Mouse (Mus musculus) embryonic facial prominence, embryonic 10.5 days (tissue): ENCODE data around the gene Cend1. TPM values are rescaled to one million over a fixed set of nuclear protein-coding genes. Genes with fewer than 3 reads are reported as not detected.

Source experiments
- DNase-seq: peaks from one replicate; pipeline ENCODE4 v3.0.0-alpha.2; 2017; ENCODE audit warnings: low spot score
- H3K27ac ChIP-seq: fragments of 300-500 bp; sonication (generic); replicated peaks from 2 replicates; pipeline ENCODE4 v1.5.1; 2016; ENCODE audit warnings: mild to moderate bottlenecking
- H3K27me3 ChIP-seq: fragments of 300-500 bp; sonication (generic); replicated peaks from 2 replicates; pipeline ENCODE4 v1.6.1; 2016; ENCODE audit warnings: low read depth, mild to moderate bottlenecking; ENCODE audit not compliant: poor library complexity, severe bottlenecking
- H3K36me3 ChIP-seq: fragments of 300-500 bp; sonication (generic); replicated peaks from 2 replicates; pipeline ENCODE4 v1.6.1; 2016; ENCODE audit warnings: mild to moderate bottlenecking, moderate library complexity
- H3K4me1 ChIP-seq: fragments of 300-500 bp; sonication (generic); 2 replicates; pipeline ENCODE4 v1.6.1; 2016
- H3K4me3 ChIP-seq: fragments of 300-500 bp; sonication (generic); 2 replicates; pipeline ENCODE4 v1.5.1; 2016; ENCODE audit warnings: mild to moderate bottlenecking, moderate library complexity
- H3K9me3 ChIP-seq: fragments of 300-500 bp; sonication (generic); 2 replicates; pipeline ENCODE4 v1.6.1; 2016; ENCODE audit warnings: mild to moderate bottlenecking
- WGBS: fragments of 180-500 bp; shearing (Covaris S2); methylation state at CpG from one replicate; pipeline ENCODE4 v1.1.7; 2016; 5-methylcytosine and 5-hydroxymethylcytosine counted together
- polyA plus RNA-seq: library from polyadenylated mRNA; unstranded; fragments of >200 nt; fragmentation: Nextera tagmentation; extraction: Ambion mirVana; gene quantifications from 2 replicates; pipeline ENCODE4 v1.2.1, GENCODE M21; 2016

Cend1 gene
- polyA plus RNA-seq, 1 experiment from 2014 or later, result 8.4 TPM

DNA sequence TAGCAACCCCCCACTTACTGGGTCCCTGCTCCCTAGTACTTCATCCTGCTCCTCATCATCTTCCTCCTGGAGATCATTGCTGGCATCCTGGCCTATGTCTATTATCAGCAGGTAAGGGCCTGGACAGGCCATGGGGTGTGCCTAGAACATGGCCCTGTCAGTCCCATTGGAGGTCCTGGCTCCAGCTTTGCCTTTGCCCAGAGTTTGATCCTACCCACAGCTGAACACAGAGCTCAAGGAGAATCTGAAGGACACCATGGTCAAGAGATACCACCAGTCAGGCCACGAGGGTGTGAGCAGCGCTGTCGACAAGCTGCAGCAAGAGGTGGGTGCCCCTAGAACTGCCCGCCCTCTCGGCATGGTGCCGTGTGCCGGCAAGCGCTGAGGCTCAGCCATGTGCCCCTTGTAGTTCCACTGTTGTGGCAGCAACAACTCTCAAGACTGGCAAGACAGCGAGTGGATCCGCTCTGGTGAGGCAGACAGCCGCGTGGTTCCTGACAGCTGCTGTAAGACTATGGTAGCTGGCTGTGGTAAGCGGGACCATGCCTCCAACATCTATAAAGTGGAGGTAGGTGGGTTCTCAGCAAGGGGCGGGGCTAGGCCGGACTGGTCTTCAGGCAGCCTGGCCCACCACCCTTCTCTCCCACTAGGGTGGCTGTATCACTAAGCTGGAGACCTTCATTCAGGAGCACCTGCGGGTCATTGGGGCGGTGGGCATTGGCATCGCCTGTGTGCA lies 40.8 kb upstream of the Cend1 start:
- WGBS, result 92% methylated on average over 18 of the region's 18 CpGs
- no peak overlapping the region for H3K27ac ChIP-seq
- no peaks in the 10 kb centered on the region for H3K9me3 ChIP-seq
- peaks cover 40% of the 10 kb centered on the region for H3K36me3 ChIP-seq
- H3K4me3 ChIP-seq, result peak overlapping the region; percentile 76; the same call in 1 of the 2 replicates
- H3K4me1 ChIP-seq, result peaks cover 62% of the 10 kb centered on the region
- DNase-seq, result no peak
- peaks cover 20% of the 10 kb centered on the region for H3K27me3 ChIP-seq

GRCm38 (mm10) chr7:141469352-141469751 lies 40.1 kb upstream of the Cend1 start:
- Histone ChIP-seq H3K9me3 (no peaks in the 10 kb centered on the region), H3K27ac (peak overlapping the region; percentile 92), H3K36me3 (peaks cover 40% of the 10 kb centered on the region), H3K27me3 (peaks cover 27% of the 10 kb centered on the region), H3K4me3 (peak overlapping the region; percentile 76), H3K4me1 (peaks cover 67% of the 10 kb centered on the region)
- 86% methylated on average over 6 of the region's 6 CpGs for WGBS
- DNase-seq, result no peak

- DNase-seq, result peak; percentile 73
- Histone ChIP-seq H3K9me3 (no peaks in the 10 kb centered on the region), H3K4me3 (peak overlapping the region; percentile 76), H3K27me3 (peaks cover 34% of the 10 kb centered on the region), H3K4me1 (peaks cover 67% of the 10 kb centered on the region), H3K36me3 (peaks cover 40% of the 10 kb centered on the region), H3K27ac (peak overlapping the region; percentile 92)
- WGBS, result 27% methylated on average over 8 of the region's 8 CpGs
Observed at GRCm38 (mm10) chr7:141468522-141469211, 39.4 kb upstream of the Cend1 start.

DNA sequence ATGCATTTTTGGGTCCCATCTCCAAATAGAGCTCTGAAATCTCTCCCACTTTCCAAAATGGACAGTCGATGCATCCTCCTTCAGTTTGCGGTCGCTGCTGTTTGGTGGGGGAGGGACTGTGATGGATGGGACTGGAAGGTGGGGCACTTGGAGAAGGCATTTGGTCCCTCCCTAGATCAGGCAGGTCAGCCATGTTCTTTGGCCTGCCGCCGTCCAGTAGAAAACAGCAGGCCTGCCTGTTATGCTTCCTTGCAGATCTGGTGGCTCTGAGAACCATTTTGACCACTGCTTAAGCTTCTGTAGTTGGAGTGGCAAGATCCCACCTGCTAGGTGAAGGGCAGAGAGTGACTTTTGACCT lies 38.9 kb upstream of the Cend1 start:
- WGBS, result 19% methylated on average over 5 of the region's 5 CpGs
- Histone ChIP-seq H3K36me3 (peaks cover 40% of the 10 kb centered on the region), H3K4me3 (peak overlapping the region; percentile 76), H3K27me3 (peaks cover 39% of the 10 kb centered on the region), H3K27ac (peak overlapping the region; percentile 92), H3K9me3 (no peaks in the 10 kb centered on the region), H3K4me1 (peaks cover 63% of the 10 kb centered on the region)
- DNase-seq, result peak; percentile 35

GRCm38 (mm10) chr7:141467230-141468030 lies 38.1 kb upstream of the Cend1 start, which contains the start of gene Cd151:
TSS of gene Cd151 (plus strand) at chr7:141467392.
- H3K4me3 ChIP-seq, result peak within 1 kb of the TSS; percentile 76
- peaks cover 34% of the 10 kb centered on the region for H3K36me3 ChIP-seq
- H3K9me3 ChIP-seq, result no peaks in the 10 kb centered on the region
- DNase-seq, result peak; percentile 93
- peak within 1 kb of the TSS; percentile 92 for H3K27ac ChIP-seq
- H3K27me3 ChIP-seq, result peaks cover 47% of the 10 kb centered on the region
- H3K4me1 ChIP-seq, result peaks cover 66% of the 10 kb centered on the region
- WGBS, result under 1% methylated on average over 52 of the region's 52 CpGs

DNA sequence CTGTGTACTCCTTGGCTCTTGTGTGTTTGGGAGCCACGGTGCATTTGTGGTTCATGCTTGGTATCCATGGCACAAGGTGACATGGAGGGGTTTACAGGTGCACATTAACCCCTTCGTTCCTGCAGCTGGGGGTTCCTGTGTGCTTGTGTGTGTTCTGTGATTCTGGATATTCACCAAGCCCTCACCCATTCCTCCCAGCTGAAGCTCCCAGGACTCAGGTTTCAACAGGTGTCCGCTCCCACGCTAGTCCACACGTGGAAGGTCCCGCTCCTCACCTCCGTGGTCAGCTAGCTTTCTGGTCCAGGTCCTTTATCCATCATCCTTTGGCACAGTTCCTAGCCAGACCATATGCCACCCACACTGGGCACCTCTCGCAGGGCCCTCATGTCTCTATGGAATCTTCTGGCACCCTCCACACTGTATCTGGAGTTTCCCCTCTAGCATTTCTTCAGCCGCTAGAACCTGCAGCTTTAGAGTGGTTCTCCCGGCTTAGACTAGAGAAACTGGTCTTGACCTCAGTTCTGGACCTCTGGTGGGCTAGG lies 37.4 kb upstream of the Cend1 start:
- peaks cover 28% of the 10 kb centered on the region for H3K36me3 ChIP-seq
- no peak for DNase-seq
- 59% methylated on average over 10 of the region's 10 CpGs for WGBS

DNA sequence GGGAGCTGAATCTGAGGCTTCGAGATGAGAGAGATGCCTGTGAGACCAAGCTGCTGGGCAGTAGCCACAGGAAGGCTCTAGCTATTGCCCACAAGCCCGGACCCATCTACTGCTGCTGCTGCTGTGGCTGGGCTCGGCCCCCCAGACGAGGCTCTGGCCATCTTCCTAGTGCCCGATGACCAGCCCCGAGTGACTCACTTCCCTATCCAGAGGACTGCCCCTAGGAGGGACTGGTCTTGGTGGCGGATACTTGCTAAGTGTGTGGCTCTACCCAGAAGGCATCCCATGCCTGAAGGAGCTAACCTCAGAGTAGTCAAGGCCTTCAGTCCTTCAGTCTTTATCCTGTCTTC lies 36.7 kb upstream of the Cend1 start:
- Histone ChIP-seq H3K4me1 (peaks cover 77% of the 10 kb centered on the region), H3K4me3 (0 out of 2 replicates have a peak overlapping the region, but pooled peaks have one; percentile 48), H3K27me3 (peaks cover 61% of the 10 kb centered on the region), H3K27ac (no peak overlapping the region), H3K9me3 (no peaks in the 10 kb centered on the region), H3K36me3 (peaks cover 21% of the 10 kb centered on the region)
- no peak for DNase-seq
- WGBS, result 74% methylated on average over 7 of the region's 7 CpGs

More for the DNA sequence above, 37.4 kb upstream of the Cend1 start:
- H3K4me3 ChIP-seq, result peak overlapping the region; percentile 76
- peaks cover 54% of the 10 kb centered on the region for H3K27me3 ChIP-seq
- no peaks in the 10 kb centered on the region for H3K9me3 ChIP-seq
- peak overlapping the region; percentile 92 for H3K27ac ChIP-seq
- peaks cover 74% of the 10 kb centered on the region for H3K4me1 ChIP-seq

- H3K36me3 ChIP-seq, result peaks cover 16% of the 10 kb centered on the region
- no peaks in the 10 kb centered on the region for H3K9me3 ChIP-seq
- 30% methylated on average over 10 of the region's 10 CpGs for WGBS
- peaks cover 66% of the 10 kb centered on the region for H3K27me3 ChIP-seq
- peaks cover 77% of the 10 kb centered on the region for H3K4me1 ChIP-seq
- H3K4me3 ChIP-seq, result peak overlapping the region; percentile 48
- no peak overlapping the region; the same call in 1 of the 2 replicates for H3K27ac ChIP-seq
- peak; percentile 42 for DNase-seq
Observed at GRCm38 (mm10) chr7:141465388-141466044, 36.2 kb upstream of the Cend1 start.

GRCm38 (mm10) chr7:141464603-141465201 lies 35.4 kb upstream of the Cend1 start:
- DNase-seq, result peak; percentile 52
- Histone ChIP-seq H3K4me3 (peak overlapping the region; percentile 48), H3K36me3 (peaks cover 8% of the 10 kb centered on the region), H3K9me3 (no peaks in the 10 kb centered on the region), H3K27ac (peak overlapping the region; percentile 21; the same call in 1 of the 2 replicates), H3K4me1 (peaks cover 73% of the 10 kb centered on the region), H3K27me3 (peaks cover 74% of the 10 kb centered on the region)
- 2% methylated on average over 38 of the region's 38 CpGs for WGBS

DNA sequence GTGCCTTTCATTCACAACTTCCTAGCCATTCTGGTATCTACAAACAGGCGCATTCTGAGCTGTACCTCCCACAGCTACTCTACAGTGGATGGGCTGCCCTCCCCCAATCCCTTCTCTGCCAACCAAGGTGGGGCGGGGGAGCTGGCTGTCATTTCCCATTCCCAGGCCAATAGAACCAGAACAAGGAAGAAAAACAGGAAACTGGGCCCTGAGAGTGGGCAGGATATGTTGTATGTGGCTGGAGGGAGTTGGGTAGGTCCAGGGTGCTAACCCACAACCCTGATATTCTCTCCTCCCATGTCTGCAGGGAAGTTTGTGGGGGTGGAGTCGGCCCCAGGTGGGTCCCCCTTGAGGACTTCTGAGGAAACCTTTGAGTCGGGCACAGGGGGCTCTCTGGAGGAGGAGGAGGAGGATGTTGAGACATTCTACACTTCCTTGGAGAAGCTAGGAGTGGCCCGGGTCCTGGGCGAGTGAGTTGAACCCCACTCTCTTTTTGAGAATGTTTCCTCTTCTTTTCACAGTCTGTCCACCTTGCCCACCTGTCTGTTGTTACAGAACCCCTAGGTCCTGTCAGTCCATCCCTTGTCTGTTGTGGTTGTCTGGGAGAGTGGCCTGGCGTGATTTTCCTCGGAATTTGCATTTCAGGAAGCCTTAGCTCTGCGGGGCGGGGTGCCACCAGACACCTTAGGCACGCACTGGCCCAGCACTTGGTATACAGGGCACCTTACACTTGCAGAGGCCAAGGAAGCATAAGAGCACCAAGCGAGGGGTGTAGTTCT lies 34.7 kb upstream of the Cend1 start:
- H3K27ac ChIP-seq, result no peak overlapping the region
- H3K9me3 ChIP-seq, result no peaks in the 10 kb centered on the region
- peaks cover 67% of the 10 kb centered on the region for H3K4me1 ChIP-seq
- no peak for DNase-seq
- peaks cover 81% of the 10 kb centered on the region for H3K27me3 ChIP-seq
- peak overlapping the region; percentile 48 for H3K4me3 ChIP-seq
- H3K36me3 ChIP-seq, result peaks cover 8% of the 10 kb centered on the region
- WGBS, result 19% methylated on average over 12 of the region's 12 CpGs

DNA sequence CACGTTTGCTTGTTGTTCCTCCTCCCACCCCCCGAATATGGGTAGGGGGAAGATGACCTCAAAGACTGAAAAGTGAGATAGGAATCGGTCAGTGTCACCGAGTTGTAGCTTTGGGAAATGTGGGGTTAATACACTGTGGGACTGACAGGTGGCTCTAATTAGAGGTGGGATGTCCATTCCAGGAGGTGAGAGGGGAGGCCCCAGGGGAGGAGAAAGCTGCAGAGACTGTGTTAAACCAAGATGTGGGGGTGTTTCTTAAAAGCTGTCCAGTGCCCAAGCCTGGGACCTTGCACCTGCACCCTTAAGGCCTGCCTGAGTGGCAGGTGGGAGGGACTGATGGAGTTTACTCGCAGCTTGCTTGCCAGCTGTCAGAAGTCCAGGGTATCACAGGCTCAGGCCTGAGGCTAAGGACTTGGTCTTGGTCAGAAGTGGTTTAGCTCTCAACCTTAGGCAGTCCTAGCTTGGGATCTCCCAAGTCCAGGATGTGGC lies 33.1 kb upstream of the Cend1 start:
- 10% methylated on average over 5 of the region's 5 CpGs for WGBS
- Histone ChIP-seq H3K4me1 (peaks cover 50% of the 10 kb centered on the region), H3K4me3 (peak overlapping the region; percentile 59)

More for the DNA sequence above, 33.1 kb upstream of the Cend1 start:
- no peak overlapping the region for H3K27ac ChIP-seq
- H3K27me3 ChIP-seq, result peaks cover 96% of the 10 kb centered on the region
- no peaks in the 10 kb centered on the region for H3K9me3 ChIP-seq
- DNase-seq, result peak; percentile 51
- peaks cover 14% of the 10 kb centered on the region for H3K36me3 ChIP-seq
